Mouse (Mus musculus) liver, adult 2 months (tissue): ENCODE results near the gene Ccer2.
A peak's percentile ranks its signal among the peaks of the same experiment; 100 is the strongest.

Experiments used
- CTCF ChIP-seq: fragments of 200-500 bp; IDR thresholded peaks from 2 replicates; pipeline ENCODE4 v1.5.1; 2011; ENCODE audit warnings: low read depth, low read length, control low read depth
- POLR2A ChIP-seq: fragments of 200-500 bp; IDR thresholded peaks from 2 replicates; pipeline ENCODE4 v1.6.1; 2011; ENCODE audit warnings: low read length, control low read depth; ENCODE audit not compliant: insufficient read depth; ENCODE audit errors: extremely low read depth

DNA sequence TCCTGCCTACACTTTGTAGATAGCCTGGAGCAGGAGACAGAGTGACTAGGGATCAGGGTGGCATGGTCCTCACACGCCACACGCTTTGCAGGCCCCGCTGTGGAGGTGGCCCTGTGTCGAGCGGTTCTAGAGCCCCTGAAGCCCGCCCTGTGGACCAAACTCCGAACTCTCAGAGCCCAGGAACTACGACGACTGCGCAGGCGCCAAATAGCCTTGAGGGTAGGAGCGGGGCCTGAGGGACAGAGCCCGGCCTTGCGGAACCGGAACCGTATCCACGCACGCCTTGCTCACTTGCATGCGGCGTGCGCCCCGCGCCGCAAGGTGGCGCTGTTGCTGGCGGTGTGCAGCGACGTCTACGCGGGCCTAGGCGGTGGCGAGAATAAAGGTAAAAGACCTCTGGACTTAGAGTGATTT lies 40.6 kb downstream of the Ccer2 start:
- TF ChIP-seq CTCF (peak; percentile 98), POLR2A (no peak)
